Mouse (Mus musculus) heart, postnatal 0 days (tissue): Measurements from ENCODE around the gene Olfr282.

Source experiments
- CTCF ChIP-seq: IDR thresholded peaks from 2 replicates; pipeline ENCODE4 v1.5.1; 2016; ENCODE audit warnings: antibody characterized with exemption, control low read depth, low read depth
- EP300 ChIP-seq: IDR thresholded peaks from 2 replicates; pipeline ENCODE4 v1.6.1; 2016; ENCODE audit warnings: antibody characterized with exemption, low read depth

- TF ChIP-seq EP300 (no peak), CTCF (no peak)
These were observed 45.3 kb downstream of the Olfr282 start for GRCm38 (mm10) chr15:98476281-98476680.
